Mouse (Mus musculus): ENCODE measurements around the gene S100a10.
A peak's percentile ranks its signal among the peaks of the same experiment; 100 is the strongest.
"Not testable (repeated sequence)": the region's sequence is repeated elsewhere in the genome, so short reads cannot be mapped to it uniquely, and the experiment has no call there.

Gene S100a10

GRCm38 (mm10) chr3:93554981-93555877 lies at the start of gene S100a10:
Gene S100a10 (plus strand): TSS chr3:93555080.
- peak; percentile 76 to 92 for DNase-seq (ENCODE audit: inconsistent age in 2 of 2, low spot score in 1 of 2)

- DNase-seq (ENCODE audit: inconsistent age in 2 of 2, low spot score in 1 of 2), result peak; percentile 19 to 69
Observed at GRCm38 (mm10) chr3:93505960-93506863, 48.7 kb upstream of the S100a10 start.

- no peak for DNase-seq (ENCODE audit: inconsistent age in 2 of 2, low spot score in 1 of 2)
Observed at GRCm38 (mm10) chr3:93506881-93507325, 48.0 kb upstream of the S100a10 start.

GRCm38 (mm10) chr3:93509301-93509700 lies 45.6 kb upstream of the S100a10 start:
- DNase-seq (ENCODE audit: inconsistent age in 2 of 2, low spot score in 1 of 2), result peak in 1 of 2 experiments; percentile 72

GRCm38 (mm10) chr3:93511036-93511435 lies 43.8 kb upstream of the S100a10 start:
- DNase-seq (ENCODE audit: inconsistent age in 2 of 2, low spot score in 1 of 2), result no peak

GRCm38 (mm10) chr3:93511801-93512200 lies 43.1 kb upstream of the S100a10 start:
- peak in 1 of 2 experiments; percentile 46 for DNase-seq (ENCODE audit: inconsistent age in 2 of 2, low spot score in 1 of 2)

- peak in 1 of 2 experiments; percentile 71 for DNase-seq (ENCODE audit: inconsistent age in 2 of 2, low spot score in 1 of 2)
Observed at GRCm38 (mm10) chr3:93512386-93513101, 42.3 kb upstream of the S100a10 start.

GRCm38 (mm10) chr3:93514628-93515027 lies 40.3 kb upstream of the S100a10 start:
- no peak for DNase-seq (ENCODE audit: inconsistent age in 2 of 2, low spot score in 1 of 2)

- no peak for DNase-seq (ENCODE audit: inconsistent age in 2 of 2, low spot score in 1 of 2)
Observed at GRCm38 (mm10) chr3:93517343-93517742, 37.5 kb upstream of the S100a10 start.

GRCm38 (mm10) chr3:93519856-93520329 lies 35.0 kb upstream of the S100a10 start:
- DNase-seq (ENCODE audit: inconsistent age in 2 of 2, low spot score in 1 of 2), result no peak

- DNase-seq (ENCODE audit: inconsistent age in 2 of 2, low spot score in 1 of 2), result peak; percentile 68 to 89
Observed at GRCm38 (mm10) chr3:93520330-93521193, 34.3 kb upstream of the S100a10 start, which contains the start of gene S100a11. Gene S100a11 (plus strand): TSS chr3:93520488.

- DNase-seq (ENCODE audit: inconsistent age in 2 of 2, low spot score in 1 of 2), result no peak
Observed at GRCm38 (mm10) chr3:93521462-93522057, 33.3 kb upstream of the S100a10 start.

GRCm38 (mm10) chr3:93522611-93523010 lies 32.3 kb upstream of the S100a10 start:
- DNase-seq (ENCODE audit: inconsistent age in 2 of 2, low spot score in 1 of 2), result peak; percentile 63 to 91

GRCm38 (mm10) chr3:93527300-93527699 lies 27.6 kb upstream of the S100a10 start:
- no peak for DNase-seq (ENCODE audit: inconsistent age in 2 of 2, low spot score in 1 of 2)

- no peak for DNase-seq (ENCODE audit: inconsistent age in 2 of 2, low spot score in 1 of 2)
Observed at GRCm38 (mm10) chr3:93528807-93529206, 26.1 kb upstream of the S100a10 start.

GRCm38 (mm10) chr3:93537068-93537576 lies 17.8 kb upstream of the S100a10 start:
- peak; percentile 76 to 84 for DNase-seq (ENCODE audit: inconsistent age in 2 of 2, low spot score in 1 of 2)

GRCm38 (mm10) chr3:93538486-93538885 lies 16.4 kb upstream of the S100a10 start:
- DNase-seq (ENCODE audit: inconsistent age in 2 of 2, low spot score in 1 of 2), result no peak

- no peak for DNase-seq (ENCODE audit: inconsistent age in 2 of 2, low spot score in 1 of 2)
Observed at GRCm38 (mm10) chr3:93541501-93541900, 13.4 kb upstream of the S100a10 start.

GRCm38 (mm10) chr3:93544170-93544569 lies 10.7 kb upstream of the S100a10 start:
- not testable (repeated sequence) for DNase-seq (ENCODE audit: inconsistent age in 2 of 2, low spot score in 1 of 2)
